Mouse (Mus musculus) MEL (cell line): ENCODE measurements around the gene Tesk2. TPM values are rescaled to one million over a fixed set of nuclear protein-coding genes. Genes with fewer than 3 reads are reported as not detected.
A peak's percentile ranks its signal among the peaks of the same experiment; 100 is the strongest.

ENCODE experiments used
- DNase-seq: peaks from one replicate; pipeline ENCODE4 v3.0.0; 2011; ENCODE audit warnings: low read depth, low spot score
- H3K27ac ChIP-seq: 2 replicates; pipeline ENCODE4 v1.5.1; 2012; ENCODE audit warnings: low read depth, mild to moderate bottlenecking, control low read depth, low read length, moderate library complexity; ENCODE audit not compliant: control insufficient read depth
- H3K27me3 ChIP-seq, 2 experiments: fragments of 150-350 bp in 1 of 2; sonication (generic) in 1 of 2; 2 replicates each; pipeline ENCODE4 v1.6.1; 2012; ENCODE audit warnings: low read length in 2 of 2, mild to moderate bottlenecking in 2 of 2, improper control_type of control experiment in 1 of 2, moderate library complexity in 1 of 2; ENCODE audit not compliant: insufficient read depth in 2 of 2, control insufficient read depth in 1 of 2
- H3K36me3 ChIP-seq, 2 experiments: 2 replicates each; pipeline ENCODE4 v1.6.1; 2012 to 2014; ENCODE audit warnings: low read length in 2 of 2, improper control_type of control experiment in 1 of 2, inconsistent platforms in 1 of 2, mild to moderate bottlenecking in 1 of 2; ENCODE audit not compliant: insufficient read depth in 2 of 2, control insufficient read depth in 1 of 2
- H3K4me1 ChIP-seq, 2 experiments: fragments of 150-350 bp in 1 of 2; sonication (generic) in 1 of 2; 2 replicates each; pipeline ENCODE4 v1.6.1; 2012; ENCODE audit warnings: low read length in 2 of 2, improper control_type of control experiment in 1 of 2, mild to moderate bottlenecking in 1 of 2; ENCODE audit not compliant: insufficient read depth in 2 of 2, control insufficient read depth in 1 of 2
- H3K4me3 ChIP-seq, 2 experiments: fragments of 150-350 bp in 1 of 2; sonication (generic) in 1 of 2; 2 replicates each; pipeline ENCODE4 v1.5.1; 2012; ENCODE audit warnings: low read depth in 2 of 2, low read length in 2 of 2, mild to moderate bottlenecking in 2 of 2, moderate library complexity in 2 of 2, control low read depth in 1 of 2, improper control_type of control experiment in 1 of 2; ENCODE audit not compliant: control insufficient read depth in 1 of 2, insufficient read depth in 1 of 2
- H3K79me2 ChIP-seq: 2 replicates; pipeline ENCODE4 v1.6.1; 2012; ENCODE audit warnings: mild to moderate bottlenecking, low read length, moderate library complexity; ENCODE audit not compliant: control insufficient read depth, poor library complexity, insufficient read depth
- H3K9ac ChIP-seq: 2 replicates; pipeline ENCODE4 v1.6.1; 2012; ENCODE audit warnings: low read depth, mild to moderate bottlenecking, control low read depth, low read length, moderate library complexity; ENCODE audit not compliant: control insufficient read depth, poor library complexity, severe bottlenecking
- H3K9me3 ChIP-seq: fragments of 150-350 bp; sonication (generic); replicated peaks from 2 replicates; pipeline ENCODE4 v1.6.1; 2012; ENCODE audit warnings: mild to moderate bottlenecking, low read length, improper control_type of control experiment, moderate library complexity; ENCODE audit not compliant: insufficient read depth
- CHD1 ChIP-seq: IDR thresholded peaks from 2 replicates; pipeline ENCODE4 v1.6.1; 2012; ENCODE audit warnings: low read depth, mild to moderate bottlenecking, inconsistent platforms, low read length, improper control_type of control experiment
- E2F4 ChIP-seq: IDR thresholded peaks from 2 replicates; pipeline ENCODE4 v1.6.1; 2011; ENCODE audit warnings: low read depth, low read length, improper control_type of control experiment, borderline replicate concordance
- ELF1 ChIP-seq: IDR thresholded peaks from 2 replicates; pipeline ENCODE4 v1.6.1; 2014; ENCODE audit warnings: low read depth, mild to moderate bottlenecking, inconsistent platforms, low read length, improper control_type of control experiment, moderate library complexity
- EP300 ChIP-seq, 2 experiments: IDR thresholded peaks; 2 replicates each; pipeline ENCODE4 v1.6.1; 2011; ENCODE audit warnings: improper control_type of control experiment in 2 of 2, low read length in 2 of 2, low read depth in 1 of 2, mild to moderate bottlenecking in 1 of 2
- ETS1 ChIP-seq: IDR thresholded peaks from 2 replicates; pipeline ENCODE4 v1.6.1; 2012; ENCODE audit warnings: low read depth, mild to moderate bottlenecking, inconsistent platforms, low read length, improper control_type of control experiment, moderate library complexity
- HCFC1 ChIP-seq: IDR thresholded peaks from 2 replicates; pipeline ENCODE4 v1.6.1; 2012; ENCODE audit warnings: low read depth, mild to moderate bottlenecking, inconsistent platforms, low read length, improper control_type of control experiment, moderate library complexity
- JUND ChIP-seq: IDR thresholded peaks from 2 replicates; pipeline ENCODE4 v1.6.1; 2011; ENCODE audit warnings: low read depth, mild to moderate bottlenecking, improper control_type of control experiment, low read length
- MAZ ChIP-seq: IDR thresholded peaks from 2 replicates; pipeline ENCODE4 v1.6.1; 2012; ENCODE audit warnings: low read depth, mild to moderate bottlenecking, inconsistent platforms, low read length, improper control_type of control experiment
- MEF2A ChIP-seq: IDR thresholded peaks from 2 replicates; pipeline ENCODE4 v1.6.1; 2014; ENCODE audit warnings: low read depth, mild to moderate bottlenecking, inconsistent platforms, low read length, improper control_type of control experiment; ENCODE audit not compliant: poor library complexity, insufficient replicate concordance, severe bottlenecking; ENCODE audit errors: extremely low read depth
- MYC ChIP-seq: IDR thresholded peaks from 2 replicates; pipeline ENCODE4 v1.6.1; 2011; ENCODE audit warnings: low read depth, mild to moderate bottlenecking, low read length, improper control_type of control experiment, moderate library complexity
- NELFE ChIP-seq: IDR thresholded peaks from 2 replicates; pipeline ENCODE4 v1.6.1; 2011; ENCODE audit warnings: low read depth, low read length, improper control_type of control experiment
- NRF1 ChIP-seq: IDR thresholded peaks from 2 replicates; pipeline ENCODE4 v1.6.1; 2014; ENCODE audit warnings: low read depth, mild to moderate bottlenecking, inconsistent platforms, low read length, improper control_type of control experiment, moderate library complexity; ENCODE audit not compliant: poor library complexity, insufficient read depth, severe bottlenecking
- POLR2A ChIP-seq, 2 experiments: IDR thresholded peaks; 2 replicates each; pipeline ENCODE4 v1.6.1; 2011 to 2012; ENCODE audit warnings: low read length in 2 of 2, mild to moderate bottlenecking in 2 of 2, control low read depth in 1 of 2, improper control_type of control experiment in 1 of 2, low read depth in 1 of 2, moderate library complexity in 1 of 2; ENCODE audit not compliant: control insufficient read depth in 1 of 2, insufficient read depth in 1 of 2, poor library complexity in 1 of 2
- RCOR1 ChIP-seq: IDR thresholded peaks from 2 replicates; pipeline ENCODE4 v1.6.1; 2012; ENCODE audit warnings: low read depth, mild to moderate bottlenecking, inconsistent platforms, low read length, improper control_type of control experiment
- SMC3 ChIP-seq: IDR thresholded peaks from 2 replicates; pipeline ENCODE4 v1.6.1; 2011; ENCODE audit warnings: low read depth, low read length, improper control_type of control experiment
- TAL1 ChIP-seq: IDR thresholded peaks from 2 replicates; pipeline ENCODE4 v1.6.1; 2012; ENCODE audit warnings: mild to moderate bottlenecking, inconsistent platforms, low read length, moderate library complexity, mixed read lengths
- TBP ChIP-seq: IDR thresholded peaks from 2 replicates; pipeline ENCODE4 v1.8.0; 2011; ENCODE audit warnings: low read depth, low read length, improper control_type of control experiment
- UBTF ChIP-seq: IDR thresholded peaks from 2 replicates; pipeline ENCODE4 v1.6.1; 2012; ENCODE audit warnings: low read depth, mild to moderate bottlenecking, inconsistent platforms, low read length, improper control_type of control experiment, moderate library complexity, borderline replicate concordance; ENCODE audit not compliant: insufficient read depth
- USF2 ChIP-seq, 2 experiments: IDR thresholded peaks; 2 replicates each; pipeline ENCODE4 v1.6.1; 2011 to 2012; ENCODE audit warnings: improper control_type of control experiment in 2 of 2, low read length in 2 of 2, borderline replicate concordance in 1 of 2, inconsistent platforms in 1 of 2, low read depth in 1 of 2, mild to moderate bottlenecking in 1 of 2; ENCODE audit not compliant: insufficient read depth in 1 of 2
- ZC3H11A ChIP-seq: IDR thresholded peaks from 2 replicates; pipeline ENCODE4 v1.6.1; 2012; ENCODE audit warnings: low read depth, mild to moderate bottlenecking, inconsistent platforms, low read length, improper control_type of control experiment
- ZMIZ1 ChIP-seq: IDR thresholded peaks from 2 replicates; pipeline ENCODE4 v1.6.1; 2012; ENCODE audit warnings: low read depth, mild to moderate bottlenecking, inconsistent platforms, low read length, improper control_type of control experiment, moderate library complexity
- ZNF384 ChIP-seq: IDR thresholded peaks from 2 replicates; pipeline ENCODE4 v1.6.1; 2012; ENCODE audit warnings: low read depth, mild to moderate bottlenecking, inconsistent platforms, low read length, improper control_type of control experiment
- polyA plus RNA-seq, 2 experiments: library from polyadenylated mRNA; stranded (reverse) in 1 of 2; unstranded in 1 of 2; fragments of >175 nt in 1 of 2; fragments of >200 nt in 1 of 2; gene quantifications; 2 replicates each; pipeline versions ENCODE4 v1.2.1 to v1.2.4; 2012; ENCODE audit warnings: low replicate concordance in 2 of 2, low read depth in 1 of 2; ENCODE audit not compliant: insufficient read length in 2 of 2, insufficient read depth in 1 of 2, missing spikeins in 1 of 2
- total RNA-seq: library from RNA; depleted of rRNA; stranded (reverse); fragments of 300-350 nt; gene quantifications from 2 replicates; pipeline ENCODE4 v1.2.3, GENCODE M21; 2012

Gene Tesk2
- total and polyA plus RNA-seq, 3 experiments, result 2.3 to 3.3 TPM; not detected in 1

- peak; percentile 83 for TF ChIP-seq RCOR1
- no peak for TF ChIP-seq ELF1
- peak in 1 of 2 experiments; percentile 49; a peak in 2 of 4 replicates for TF ChIP-seq EP300 (IDR thresholded peaks at IDR 0.05; ENCODE audit: low read depth in 1 of 2, low read length in 2 of 2)
- no peak for TF ChIP-seq USF2 (IDR thresholded peaks at IDR 0.05; ENCODE audit: borderline replicate concordance in 1 of 2, insufficient read depth in 1 of 2, low read depth in 1 of 2, low read length in 2 of 2)
- no peak for TF ChIP-seq E2F4
- no peak for TF ChIP-seq ZMIZ1
- peak; percentile 30; the same call in 1 of the 2 replicates for TF ChIP-seq ETS1
- TF ChIP-seq POLR2A (IDR thresholded peaks at IDR 0.05; ENCODE audit: control insufficient read depth in 1 of 2, insufficient read depth in 1 of 2, low read depth in 1 of 2, low read length in 2 of 2, poor library complexity in 1 of 2), result no peak
- no peak for TF ChIP-seq JUND
- no peak for TF ChIP-seq SMC3
- no peak for TF ChIP-seq UBTF
These were observed 90.3 kb downstream of the Tesk2 start (continued) for GRCm38 (mm10) chr4:116811012-116811411.

- no peaks in the 10 kb centered on the region for H3K27me3 ChIP-seq
- no peaks in the 10 kb centered on the region; a peak in 2 of 4 replicates for H3K36me3 ChIP-seq
- TF ChIP-seq TAL1, result no peak
- no peak for TF ChIP-seq NRF1
- TF ChIP-seq HCFC1, result no peak
- TF ChIP-seq NELFE, result no peak
- no peak for TF ChIP-seq ELF1
- no peak for TF ChIP-seq MAZ
- TF ChIP-seq TBP, result no peak
- TF ChIP-seq CHD1, result no peak
- no peak for TF ChIP-seq EP300 (IDR thresholded peaks at IDR 0.05; ENCODE audit: low read depth in 1 of 2, low read length in 2 of 2)
- TF ChIP-seq ZC3H11A, result no peak
- no peak for TF ChIP-seq MEF2A
- TF ChIP-seq ZNF384, result no peak
- TF ChIP-seq MYC, result no peak
- H3K27ac ChIP-seq, result no peak overlapping the region
- DNase-seq, result no peak
- H3K9ac ChIP-seq, result no peak overlapping the region
- no peaks in the 10 kb centered on the region for H3K9me3 ChIP-seq
- H3K4me1 ChIP-seq, result peaks cover 0 to 3% of the 10 kb centered on the region in 2 experiments; a peak in 1 of 4 replicates
- no peak overlapping the region for H3K4me3 ChIP-seq
- no peaks in the 10 kb centered on the region for H3K79me2 ChIP-seq
These were observed 94.5 kb downstream of the Tesk2 start for GRCm38 (mm10) chr4:116815276-116815675.
